Mouse (Mus musculus) midbrain, embryonic 14.5 days (tissue): ENCODE measurements at regions not wholly inside any gene's neighbourhood (a gene's known extent, or its start where the extent isn't known, plus 50 kb on each side); places are given as distances from the start of the nearest gene placed in this dataset. TPM values are rescaled to one million over a fixed set of nuclear protein-coding genes. Genes with fewer than 3 reads are reported as not detected.
A peak's percentile ranks its signal among the peaks of the same experiment; 100 is the strongest.

Experiments used
- ATAC-seq: fragments of 200-750 bp; cut with Nextera tagmentation; 2 replicates; pipeline ENCODE4 v1.8.0; 2017; ENCODE audit warnings: moderate number of reproducible peaks, moderate library complexity; ENCODE audit not compliant: low FRiP score, low TSS enrichment
- DNase-seq: peaks from one replicate; pipeline ENCODE4 v3.0.0-alpha.2; 2015
- H3K27ac ChIP-seq: fragments of 300-500 bp; sonication (generic); replicated peaks from 2 replicates; pipeline ENCODE4 v1.5.1; 2014; ENCODE audit warnings: mild to moderate bottlenecking, low read depth, low read length, moderate library complexity
- H3K27me3 ChIP-seq: fragments of 300-500 bp; sonication (generic); 2 replicates; pipeline ENCODE4 v1.6.1; 2014; ENCODE audit warnings: low read length, control low read depth, mixed read lengths; ENCODE audit not compliant: control insufficient read depth, insufficient read depth
- H3K36me3 ChIP-seq: fragments of 300-500 bp; sonication (generic); 2 replicates; pipeline ENCODE4 v1.6.1; 2014; ENCODE audit warnings: low read length, control low read depth; ENCODE audit not compliant: control insufficient read depth, insufficient read depth
- H3K4me1 ChIP-seq: fragments of 300-500 bp; sonication (generic); 2 replicates; pipeline ENCODE4 v1.6.1; 2014; ENCODE audit warnings: mild to moderate bottlenecking, antibody characterized with exemption, low read length, control low read depth; ENCODE audit not compliant: control insufficient read depth, insufficient read depth
- H3K4me2 ChIP-seq: fragments of 300-500 bp; sonication (generic); 2 replicates; pipeline ENCODE4 v1.6.1; 2014; ENCODE audit warnings: mild to moderate bottlenecking, low read length, moderate library complexity
- H3K4me3 ChIP-seq: fragments of 300-500 bp; sonication (generic); replicated peaks from 2 replicates; pipeline ENCODE4 v1.5.1; 2014; ENCODE audit warnings: low read depth, low read length
- H3K9ac ChIP-seq: fragments of 300-500 bp; sonication (generic); replicated peaks from 2 replicates; pipeline ENCODE4 v1.6.1; 2014; ENCODE audit warnings: mild to moderate bottlenecking, low read length, moderate library complexity
- H3K9me3 ChIP-seq: fragments of 300-500 bp; sonication (generic); 2 replicates; pipeline ENCODE4 v1.6.1; 2016; ENCODE audit warnings: low read length, control low read depth, mixed read lengths; ENCODE audit not compliant: control insufficient read depth
- WGBS: fragments of 180-500 bp; shearing (Covaris S2); extraction: QIAGEN DNeasy Blood & Tissue Kit; methylation state at CpG from one replicate; pipeline ENCODE4 v1.1.7; 2014; 5-methylcytosine and 5-hydroxymethylcytosine counted together
- microRNA counts: library from miRNA; unstranded; fragments of <30 nt; microRNA quantifications from one replicate; lab custom pipeline; 2016
- microRNA-seq: library from miRNA; unstranded; fragments of <30 nt; microRNA quantifications from one replicate; pipeline ENCODE4, GENCODE M21; 2016

GRCm38 (mm10) chr2:139417506-139417905, 76.2 kb upstream of the Sptlc3 start:
- no peak overlapping the region for H3K27ac ChIP-seq
- H3K27me3 ChIP-seq, result no peaks in the 10 kb centered on the region
- WGBS, result 67% methylated on average over 1 of the region's 1 CpGs
- ATAC-seq (no peak), DNase-seq (no peak)
- no peak overlapping the region for H3K9ac ChIP-seq
- no peaks in the 10 kb centered on the region for H3K9me3 ChIP-seq
- H3K4me2 ChIP-seq, result no peak overlapping the region
- no peaks in the 10 kb centered on the region for H3K4me1 ChIP-seq
- no peaks in the 10 kb centered on the region for H3K36me3 ChIP-seq
- H3K4me3 ChIP-seq, result no peak overlapping the region

- H3K4me1 ChIP-seq, result no peaks in the 10 kb centered on the region
- no peak overlapping the region for H3K9ac ChIP-seq
- no peaks in the 10 kb centered on the region for H3K27me3 ChIP-seq
- no peaks in the 10 kb centered on the region for H3K36me3 ChIP-seq
- no peak overlapping the region for H3K27ac ChIP-seq
- 87% methylated on average over 3 of the region's 3 CpGs for WGBS
- no peak overlapping the region for H3K4me3 ChIP-seq
- H3K9me3 ChIP-seq, result no peaks in the 10 kb centered on the region
- H3K4me2 ChIP-seq, result no peak overlapping the region
- DNase-seq, result no peak
- ATAC-seq, result no peak
Measured at GRCm38 (mm10) chr2:139422678-139423077, 71.0 kb upstream of the Sptlc3 start.

- H3K4me1 ChIP-seq, result no peaks in the 10 kb centered on the region
- no peak overlapping the region for H3K27ac ChIP-seq
- no peak overlapping the region for H3K4me2 ChIP-seq
- ATAC-seq, result no peak
- H3K9me3 ChIP-seq, result no peaks in the 10 kb centered on the region
- H3K9ac ChIP-seq, result no peak overlapping the region
- WGBS, result 82% methylated on average over 2 of the region's 2 CpGs
- H3K36me3 ChIP-seq, result no peaks in the 10 kb centered on the region
- DNase-seq, result peak; percentile 65
- no peaks in the 10 kb centered on the region for H3K27me3 ChIP-seq
- H3K4me3 ChIP-seq, result no peak overlapping the region
Measured at GRCm38 (mm10) chr2:139423413-139423812, 70.3 kb upstream of the Sptlc3 start.

MicroRNAs encoded in the stretch of these regions (microRNA counts, 519-probe panel; counts per million panel counts)
- microRNA mmu-miR-1952 (lab: Ali Mortazavi, UCI), result not detected

Small RNAs in the stretch of these regions (microRNA-seq; reads per million reads assigned to microRNA genes)
- gene Mir1952, result not detected
